Mouse (Mus musculus) retina, postnatal 1 day (tissue): ENCODE measurements at regions not wholly inside any gene's neighbourhood (a gene's known extent, or its start where the extent isn't known, plus 50 kb on each side); places are given as distances from the start of the nearest gene placed in this dataset.

Experiments used
- DNase-seq: peaks from one replicate; pipeline ENCODE4 v3.0.0-alpha.2; 2012

GRCm38 (mm10) chr14:33797551-33798303, 125.7 kb upstream of the Gdf10 start:
- peak; percentile 44 for DNase-seq

- no peak for DNase-seq
Measured at GRCm38 (mm10) chr14:33804321-33804720, 119.1 kb upstream of the Gdf10 start.

GRCm38 (mm10) chr14:33804721-33805120, 118.7 kb upstream of the Gdf10 start:
- no peak for DNase-seq

GRCm38 (mm10) chr14:33807196-33807595, 116.2 kb upstream of the Gdf10 start:
- no peak for DNase-seq

- DNase-seq: no peak
Measured at GRCm38 (mm10) chr14:33808593-33809265, 114.7 kb upstream of the Gdf10 start.

- DNase-seq: no peak
Measured at GRCm38 (mm10) chr14:33810584-33810983, 112.8 kb upstream of the Gdf10 start.

GRCm38 (mm10) chr14:33811241-33811640, 112.1 kb upstream of the Gdf10 start:
- no peak for DNase-seq

- DNase-seq: no peak
Measured at GRCm38 (mm10) chr14:33812266-33812665, 111.1 kb upstream of the Gdf10 start.

- DNase-seq: no peak
Measured at GRCm38 (mm10) chr14:33812772-33813171, 110.6 kb upstream of the Gdf10 start.

- DNase-seq: no peak
Measured at GRCm38 (mm10) chr14:33813274-33813673, 110.1 kb upstream of the Gdf10 start.

GRCm38 (mm10) chr14:33814107-33814506, 109.3 kb upstream of the Gdf10 start:
- DNase-seq: no peak

- no peak for DNase-seq
Measured at GRCm38 (mm10) chr14:33814599-33814998, 108.8 kb upstream of the Gdf10 start.

- DNase-seq: no peak
Measured at GRCm38 (mm10) chr14:33820541-33821260, 102.7 kb upstream of the Gdf10 start.

GRCm38 (mm10) chr14:33821436-33821835, 102.0 kb upstream of the Gdf10 start:
- DNase-seq: no peak

GRCm38 (mm10) chr14:33824421-33824874, 98.9 kb upstream of the Gdf10 start:
- DNase-seq: peak; percentile 42

- no peak for DNase-seq
Measured at GRCm38 (mm10) chr14:33826003-33826644, 97.3 kb upstream of the Gdf10 start.

- DNase-seq: no peak
Measured at GRCm38 (mm10) chr14:33832650-33833319, 90.6 kb upstream of the Gdf10 start.

GRCm38 (mm10) chr14:33836341-33836740, 87.0 kb upstream of the Gdf10 start:
- no peak for DNase-seq

- DNase-seq: no peak
Measured at GRCm38 (mm10) chr14:33841821-33842220, 81.6 kb upstream of the Gdf10 start.

GRCm38 (mm10) chr14:33853499-33853898, 69.9 kb upstream of the Gdf10 start:
- DNase-seq: no peak

- no peak for DNase-seq
Measured at GRCm38 (mm10) chr14:33854181-33854580, 69.2 kb upstream of the Gdf10 start.

- DNase-seq: no peak
Measured at GRCm38 (mm10) chr14:33856992-33857391, 66.4 kb upstream of the Gdf10 start.

- DNase-seq: no peak
Measured at GRCm38 (mm10) chr14:33864796-33865195, 58.6 kb upstream of the Gdf10 start.
